Mouse (Mus musculus) erythroblast, embryonic 14.5 days (primary cell): ENCODE measurements around the gene Orm3.

Experiments used
- GATA1 ChIP-seq: IDR thresholded peaks from 2 replicates; pipeline ENCODE4 v1.6.1; 2012; ENCODE audit warnings: low read length, inconsistent platforms, mixed read lengths
- TAL1 ChIP-seq: IDR thresholded peaks from 3 replicates; pipeline ENCODE4 v1.6.1; 2012; ENCODE audit warnings: low read length, inconsistent platforms, mixed read lengths

DNA sequence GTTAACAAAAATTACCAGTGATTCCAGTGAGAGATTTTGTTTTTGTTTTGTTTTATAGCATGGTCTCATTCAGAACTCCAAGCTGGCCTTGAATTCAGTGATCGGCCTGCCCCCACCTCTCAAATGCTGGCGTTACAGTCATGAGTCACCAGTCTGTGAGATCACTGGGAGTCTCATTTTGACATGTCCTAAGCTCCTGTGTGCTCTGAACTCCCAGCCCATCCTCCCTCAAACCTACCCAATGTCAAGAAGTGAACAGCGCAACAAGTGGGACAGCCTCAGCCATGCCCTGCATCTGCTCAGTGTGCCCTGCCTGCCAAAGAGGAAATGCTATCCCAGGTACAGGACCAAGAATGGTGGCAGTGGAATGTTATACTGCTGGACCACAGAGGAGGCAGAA is 29.3 kb downstream of the Orm3 start:
- no peak for TF ChIP-seq GATA1
- TF ChIP-seq TAL1, result no peak
